Mouse (Mus musculus): ENCODE results near the gene Sry. TPM values are rescaled to one million over a fixed set of nuclear protein-coding genes. Genes with fewer than 3 reads are reported as not detected.

Gene Sry
- polyA plus RNA-seq (2016; fragmentation: Nextera tagmentation; extraction: Ambion mirVana) = not detected in 2 replicates

DNA sequence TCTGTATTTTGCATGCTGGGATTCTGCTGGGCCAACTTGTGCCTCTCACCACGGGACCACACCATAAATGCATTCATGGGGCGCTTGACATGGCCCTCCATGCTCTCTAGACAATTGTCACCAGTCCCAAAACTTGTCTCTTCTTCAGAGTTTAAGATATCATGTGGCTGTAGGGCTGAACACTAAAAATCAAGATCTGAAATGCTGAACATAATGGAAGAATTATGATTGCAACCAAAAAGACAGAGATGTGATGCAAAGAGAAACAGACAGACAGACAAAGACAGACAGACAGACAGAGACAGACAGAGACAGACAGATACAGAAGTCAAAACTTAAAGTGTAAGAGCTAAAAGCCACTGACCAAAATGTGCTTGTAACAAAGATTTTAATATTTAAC is at the start of gene Sry:
TSS of gene Sry (minus strand) at position 101 of the 400 bp plus-strand sequence.
- Histone ChIP-seq H3K36me3 (no peaks in the 10 kb centered on the region), H3K4me3 (no peak within 1 kb of the TSS), H3K4me2 (replicated peaks) (no peak within 1 kb of the TSS), H3K4me1 (no peaks in the 10 kb centered on the region), H3K9me3 (no peaks in the 10 kb centered on the region), H3K27ac (replicated peaks) (no peak within 1 kb of the TSS), H3K9ac (replicated peaks) (no peak within 1 kb of the TSS), H3K27me3 (no peaks in the 10 kb centered on the region)
- no peak for ATAC-seq (ENCODE audit: low FRiP score, low read depth)
- 20% methylated on average over 1 of the region's 2 CpGs for whole genome bisulfite sequencing

Other genes with a start within 250 kb of the Sry start
- not detected in 2 replicates for gene H2al2c, start 64.6 kb downstream of the Sry start, polyA plus RNA-seq (2016; fragmentation: Nextera tagmentation; extraction: Ambion mirVana)
- not detected in 2 replicates for gene H2al2b, start 57.0 kb upstream of the Sry start, polyA plus RNA-seq (2016; fragmentation: Nextera tagmentation; extraction: Ambion mirVana)
- gene Gm4064, start 132.5 kb upstream of the Sry start, polyA plus RNA-seq (2016; fragmentation: Nextera tagmentation; extraction: Ambion mirVana) = not detected in 2 replicates
- gene Rbmy, start 167.0 kb upstream of the Sry start, polyA plus RNA-seq (2016; fragmentation: Nextera tagmentation; extraction: Ambion mirVana) = not detected in 2 replicates
- not detected in 2 replicates for gene Gm10256, start 167.0 kb upstream of the Sry start, polyA plus RNA-seq (2016; fragmentation: Nextera tagmentation; extraction: Ambion mirVana)
- not detected in 2 replicates for gene Gm10352, start 237.3 kb upstream of the Sry start, polyA plus RNA-seq (2016; fragmentation: Nextera tagmentation; extraction: Ambion mirVana)

All from midbrain, embryonic 12.5 days (tissue).